Comparison of ENCODE assay signal across 8 mouse cellular contexts in genomic region chr11:76398798-76399586, GRCm38 (mm10). TPM values are rescaled to one million over a fixed set of nuclear protein-coding genes. Genes with fewer than 3 reads are reported as not detected.
DNase-seq lines count a peak whose midpoint lies in the region; ATAC-seq and TF ChIP-seq lines count a peak whose summit lies in the region.

Nxn (minus strand) TSS chr11:76399140.

- H3K9ac ChIP-seq in hindbrain, postnatal 0 days (replicated peaks; ENCODE audit: low read length), result peak within 1 kb of the TSS; percentile 74

- peak within 1 kb of the TSS; percentile 99 for H3K4me2 ChIP-seq in hindbrain, postnatal 0 days (ENCODE audit: low read depth, low read length)

- H3K27ac ChIP-seq in hindbrain, postnatal 0 days, result peak within 1 kb of the TSS; percentile 82

- 2% methylated on average over 61 of the region's 70 CpGs for WGBS in hindbrain, postnatal 0 days

- DNase-seq in cerebellum, postnatal 4 days (ENCODE audit: low spot score in 2 of 2), result peak; percentile 74 to 88
- DNase-seq in gastrocnemius, adult 8-10 months (ENCODE audit: low spot score in 2 of 2), result peak; percentile 95 to 97
- peak; percentile 92 for DNase-seq in hindbrain, postnatal 0 days (ENCODE audit: low spot score)
- DNase-seq in left cerebral cortex, postnatal 25 days (ENCODE audit: low spot score in 2 of 2), result peak; percentile 78 to 80
- peak; percentile 93 for DNase-seq in mesoderm, embryonic 11.5 days (ENCODE audit: low read depth, low spot score)
- peak; percentile 86 for DNase-seq in right cerebral cortex, postnatal 25 days
- peak; percentile 93 to 97 for DNase-seq in urinary bladder, postnatal 4 days (ENCODE audit: low spot score in 2 of 2)

- peak within 1 kb of the TSS; percentile 70 for H3K4me3 ChIP-seq in hindbrain, postnatal 0 days (ENCODE audit: low read length)

- TF ChIP-seq CTCF in hindbrain, postnatal 0 days (IDR thresholded peaks at IDR 0.05; ENCODE audit: low read depth), result 0 out of 2 replicates have a peak, but pooled peaks have one; percentile 8

- H3K4me1 ChIP-seq in hindbrain, postnatal 0 days (ENCODE audit: insufficient read depth, low read length), result peaks cover 3% of the 10 kb centered on the region; the same call in 1 of the 2 replicates

- intact Hi-C loops in left cerebral cortex, postnatal 25 days (cut with DNase I), result loop anchor here (1.0 to 5.0 kb wide), 2 partner anchors 127 to 146 kb away; no protein-coding TSS in a partner anchor

- no peaks in the 10 kb centered on the region for H3K27me3 ChIP-seq in hindbrain, postnatal 0 days (ENCODE audit: insufficient read depth, low read length)

- H3K36me3 ChIP-seq in hindbrain, postnatal 0 days (ENCODE audit: insufficient read depth, low read length), result no peaks in the 10 kb centered on the region

- peak; percentile 88 for ATAC-seq in activated CD4-positive, CD25-positive, alpha-beta regulatory T cell, adult 4 months
- peak; percentile 87 for ATAC-seq in hindbrain, postnatal 0 days

- no peaks in the 10 kb centered on the region for H3K9me3 ChIP-seq in hindbrain, postnatal 0 days (ENCODE audit: low read length)

RNA-seq across cellular contexts. Expression of gene Nxn, which starts in this region (rescaled TPM):
- polyA plus RNA-seq in activated CD4-positive, CD25-positive, alpha-beta regulatory T cell, adult 4 months (2017; shearing (Covaris generic)), result 1 to 10 TPM in 1 of 2 experiments, under 1 TPM in 1; 0.71 to 1.8 TPM
- 10 to 100 TPM; 41.5 to 47.7 (median 43.3) TPM for total RNA-seq in gastrocnemius, adult 8-10 months (2022)
- 36.6 and 41.3 TPM in 2 replicates for total RNA-seq in hindbrain, postnatal 0 days (2014; rRNA removed)
- polyA plus RNA-seq in hindbrain, postnatal 0 days (2015; fragmentation: Nextera tagmentation; extraction: Ambion mirVana), result 21.2 and 22.3 TPM in 2 replicates
- total RNA-seq in left cerebral cortex, postnatal 25 days (2021), result 10 to 100 TPM; 10.3 to 11.5 TPM

Comparison
In these comparisons a context has a peak if more than half of its experiments do, and no peak if none do; other contexts are left out.
1. Peak in every context shown above with its lines: DNase-seq, ATAC-seq, H3K4me3 ChIP-seq and H3K27ac ChIP-seq.